Mouse (Mus musculus) E14TG2a.4 (cell line): ENCODE data around the gene Scfd2.

Source experiments
- CTCF ChIP-seq: conservative IDR thresholded peaks from 2 replicates; pipeline ENCODE4 v1.5.1; 2014; ENCODE audit warnings: low read length
- NANOG ChIP-seq: IDR thresholded peaks from 2 replicates; pipeline ENCODE4 v1.6.1; 2014; ENCODE audit warnings: borderline replicate concordance, low read length, mixed read lengths
- POU5F1 ChIP-seq: IDR thresholded peaks from 2 replicates; pipeline ENCODE4 v1.6.1; 2014; ENCODE audit warnings: low read length, borderline replicate concordance

DNA sequence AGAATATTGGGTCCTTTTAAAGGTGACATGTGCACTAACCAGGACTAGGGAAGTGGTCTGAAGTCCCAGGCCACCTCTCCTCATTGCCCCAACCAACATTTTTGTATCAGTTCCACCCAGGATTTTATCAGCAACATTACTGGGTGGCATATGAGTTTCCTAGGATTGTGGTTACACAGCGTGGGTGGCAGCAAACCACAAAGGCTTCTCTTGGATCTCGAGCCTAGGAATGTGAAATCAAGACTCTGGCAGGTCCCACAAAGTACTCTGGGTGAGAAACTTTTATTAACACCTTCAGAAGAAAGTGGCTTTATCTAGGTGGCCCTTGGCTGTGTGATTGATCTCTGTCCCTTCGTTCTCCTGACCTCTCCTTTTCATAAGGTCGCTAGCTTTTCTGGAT, 371.2 kb downstream of the Scfd2 start:
- TF ChIP-seq CTCF = no peak
- TF ChIP-seq POU5F1 = no peak
- TF ChIP-seq NANOG = no peak
